Mouse (Mus musculus) ES-E14 (cell line): ENCODE data around the gene Smad3.

ENCODE experiments used
- CHD2 ChIP-seq: IDR thresholded peaks from 2 replicates; pipeline ENCODE4 v1.6.1; 2014; ENCODE audit warnings: mild to moderate bottlenecking, low read depth, low read length, inconsistent platforms
- HCFC1 ChIP-seq: IDR thresholded peaks from 2 replicates; pipeline ENCODE4 v1.6.1; 2012; ENCODE audit warnings: low read length, inconsistent platforms, borderline replicate concordance; ENCODE audit not compliant: insufficient read depth
- MAFK ChIP-seq: IDR thresholded peaks from 2 replicates; pipeline ENCODE4 v1.6.1; 2014; ENCODE audit warnings: mild to moderate bottlenecking, low read depth, low read length, inconsistent platforms; ENCODE audit not compliant: insufficient read depth
- ZC3H11A ChIP-seq: IDR thresholded peaks from 2 replicates; pipeline ENCODE4 v1.6.1; 2012; ENCODE audit warnings: low read depth, mild to moderate bottlenecking, inconsistent platforms, low read length, borderline replicate concordance

GRCm38 (mm10) chr9:63685352-63685751 lies 72.4 kb downstream of the Smad3 start:
- TF ChIP-seq HCFC1 (no peak), MAFK (no peak), CHD2 (no peak), ZC3H11A (no peak)
